Mouse (Mus musculus) cerebral cortex, adult 2 months (tissue): ENCODE measurements around the gene Dis3.

Source experiments
- WGBS: fragments of 180-500 bp; shearing (Covaris S2); methylation state at CpG from one replicate; pipeline ENCODE4 v1.1.7; 2018; 5-methylcytosine and 5-hydroxymethylcytosine counted together

Dis3 gene

GRCm38 (mm10) chr14:99099267-99099966 is at the start of gene Dis3, which contains the start of gene Pibf1:
Gene Dis3, minus strand, starts transcription at chr14:99099770.
Gene Pibf1, plus strand, starts transcription at chr14:99099424.
- WGBS: under 1% methylated on average over 73 of the region's 73 CpGs

- 86% methylated on average over 1 of the region's 1 CpGs for WGBS
Measured at GRCm38 (mm10) chr14:99146841-99147240, 47.3 kb upstream of the Dis3 start.

GRCm38 (mm10) chr14:99141786-99142633 is 42.4 kb upstream of the Dis3 start:
- WGBS: 28% methylated on average over 15 of the region's 15 CpGs

GRCm38 (mm10) chr14:99140036-99140435 is 40.5 kb upstream of the Dis3 start:
- WGBS: 94% methylated on average over 2 of the region's 2 CpGs

GRCm38 (mm10) chr14:99136297-99136696 is 36.7 kb upstream of the Dis3 start:
- WGBS: 95% methylated on average over 16 of the region's 16 CpGs

GRCm38 (mm10) chr14:99135761-99136160 is 36.2 kb upstream of the Dis3 start:
- WGBS: 95% methylated on average over 9 of the region's 9 CpGs

GRCm38 (mm10) chr14:99134048-99134447 is 34.5 kb upstream of the Dis3 start:
- WGBS: 83% methylated on average over 2 of the region's 2 CpGs

GRCm38 (mm10) chr14:99129050-99129449 is 29.5 kb upstream of the Dis3 start:
- WGBS: 95% methylated on average over 2 of the region's 2 CpGs

- WGBS: 51% methylated on average over 1 of the region's 1 CpGs
Measured at GRCm38 (mm10) chr14:99127509-99127908, 27.9 kb upstream of the Dis3 start.

- 89% methylated on average over 4 of the region's 4 CpGs for WGBS
Measured at GRCm38 (mm10) chr14:99126713-99127112, 27.1 kb upstream of the Dis3 start.

- WGBS: 93% methylated on average over 4 of the region's 4 CpGs
Measured at GRCm38 (mm10) chr14:99124076-99124475, 24.5 kb upstream of the Dis3 start.

- WGBS: 92% methylated on average over 11 of the region's 11 CpGs
Measured at GRCm38 (mm10) chr14:99121584-99122339, 22.2 kb upstream of the Dis3 start.

GRCm38 (mm10) chr14:99117576-99117975 is 18.0 kb upstream of the Dis3 start:
- 66% methylated on average over 4 of the region's 4 CpGs for WGBS

GRCm38 (mm10) chr14:99108762-99109161 is 9.2 kb upstream of the Dis3 start:
- 76% methylated on average over 6 of the region's 6 CpGs for WGBS

GRCm38 (mm10) chr14:99107631-99108187 is 8.1 kb upstream of the Dis3 start:
- WGBS: 84% methylated on average over 2 of the region's 2 CpGs

GRCm38 (mm10) chr14:99106671-99107070 is 7.1 kb upstream of the Dis3 start:
- 95% methylated on average over 2 of the region's 2 CpGs for WGBS

- WGBS: 95% methylated on average over 6 of the region's 6 CpGs
Measured at GRCm38 (mm10) chr14:99104542-99105123, 5.1 kb upstream of the Dis3 start.

- WGBS: 93% methylated on average over 4 of the region's 4 CpGs
Measured at GRCm38 (mm10) chr14:99103050-99103449, 3.5 kb upstream of the Dis3 start.

GRCm38 (mm10) chr14:99099967-99100587 is 507 bp upstream of the Dis3 start:
- WGBS: 4% methylated on average over 20 of the region's 20 CpGs

GRCm38 (mm10) chr14:99088947-99089346 is 10.6 kb downstream of the Dis3 start:
- WGBS: 87% methylated on average over 7 of the region's 7 CpGs

GRCm38 (mm10) chr14:99071146-99071545 is 28.4 kb downstream of the Dis3 start:
- 90% methylated on average over 4 of the region's 4 CpGs for WGBS
